Mouse (Mus musculus): ENCODE data around the gene Rdh16.
"Not testable (repeated sequence)": the region's sequence is repeated elsewhere in the genome, so short reads cannot be mapped to it uniquely, and the experiment has no call there.

The Rdh16 gene

DNA sequence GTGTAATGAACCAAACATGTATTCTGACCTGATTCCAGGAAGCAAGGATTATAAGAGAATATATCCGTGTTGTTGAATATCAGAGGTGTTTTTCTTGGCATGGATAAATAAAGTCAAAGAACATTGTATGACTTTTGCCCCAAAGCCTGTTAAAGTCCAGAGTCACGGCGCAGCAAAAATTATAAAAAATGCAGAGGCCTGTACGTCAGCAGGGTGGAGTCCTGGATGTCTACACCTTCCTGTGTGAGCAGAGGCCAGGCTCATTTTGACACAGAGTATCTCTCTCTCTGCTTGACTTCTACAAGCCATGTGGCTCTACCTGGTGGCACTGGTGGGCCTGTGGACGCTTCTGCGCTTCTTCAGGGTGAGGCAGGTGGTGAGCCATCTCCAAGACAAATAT lies at the start of gene Rdh16:
TSS of gene Rdh16 (plus strand) at position 262 of the 400 bp plus-strand sequence.
- DNase-seq (ENCODE audit: low spot score in 2 of 2) = no peak

DNA sequence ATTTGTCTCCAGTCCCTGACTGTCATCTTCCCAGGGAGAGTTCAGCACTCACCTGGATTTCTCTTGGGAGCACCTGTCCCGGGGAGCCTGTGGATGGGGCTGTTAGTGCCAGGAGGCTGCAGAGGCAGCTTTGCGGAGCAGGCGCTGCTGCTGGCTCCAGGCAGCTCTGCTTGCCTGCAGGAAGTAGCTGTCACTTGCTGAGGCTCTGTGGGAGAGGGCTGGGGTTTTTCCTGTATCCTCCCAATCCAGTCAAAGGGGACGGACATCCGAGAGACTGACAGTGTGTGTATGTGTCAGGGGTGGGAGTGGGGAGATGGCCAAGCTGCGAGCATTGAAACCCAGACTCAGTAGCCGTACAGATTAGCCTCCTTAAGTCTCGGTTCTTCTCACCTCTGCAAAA lies 49.4 kb upstream of the Rdh16 start, which contains the start of gene Gpr182:
TSS of gene Gpr182 (minus strand) at position 185 of the 400 bp plus-strand sequence.
- no peak for DNase-seq (ENCODE audit: low spot score in 2 of 2)

- DNase-seq (ENCODE audit: low spot score in 2 of 2) = no peak
Observed at GRCm38 (mm10) chr10:127754566-127755166, 46.3 kb upstream of the Rdh16 start.

DNA sequence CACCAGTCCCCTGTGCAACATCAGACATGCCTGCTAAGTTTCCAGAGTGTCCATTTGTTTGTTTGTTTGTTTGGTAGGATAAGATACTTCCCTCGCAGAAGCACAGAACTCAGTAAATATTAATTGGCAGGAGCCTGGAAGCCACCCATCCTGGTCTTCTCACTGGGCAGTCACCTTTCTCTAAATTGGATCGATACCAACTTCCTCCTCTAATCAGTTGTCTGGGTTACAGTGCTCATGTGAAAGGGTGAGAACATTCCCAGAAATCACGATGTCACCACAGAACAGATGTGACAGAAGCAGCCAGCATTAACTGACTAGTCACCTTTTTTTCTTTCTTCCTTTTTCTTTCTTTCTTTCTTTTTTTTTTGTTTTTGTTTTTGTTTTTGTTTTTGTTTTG lies 45.7 kb upstream of the Rdh16 start:
- DNase-seq (ENCODE audit: low spot score in 2 of 2) = no peak

DNA sequence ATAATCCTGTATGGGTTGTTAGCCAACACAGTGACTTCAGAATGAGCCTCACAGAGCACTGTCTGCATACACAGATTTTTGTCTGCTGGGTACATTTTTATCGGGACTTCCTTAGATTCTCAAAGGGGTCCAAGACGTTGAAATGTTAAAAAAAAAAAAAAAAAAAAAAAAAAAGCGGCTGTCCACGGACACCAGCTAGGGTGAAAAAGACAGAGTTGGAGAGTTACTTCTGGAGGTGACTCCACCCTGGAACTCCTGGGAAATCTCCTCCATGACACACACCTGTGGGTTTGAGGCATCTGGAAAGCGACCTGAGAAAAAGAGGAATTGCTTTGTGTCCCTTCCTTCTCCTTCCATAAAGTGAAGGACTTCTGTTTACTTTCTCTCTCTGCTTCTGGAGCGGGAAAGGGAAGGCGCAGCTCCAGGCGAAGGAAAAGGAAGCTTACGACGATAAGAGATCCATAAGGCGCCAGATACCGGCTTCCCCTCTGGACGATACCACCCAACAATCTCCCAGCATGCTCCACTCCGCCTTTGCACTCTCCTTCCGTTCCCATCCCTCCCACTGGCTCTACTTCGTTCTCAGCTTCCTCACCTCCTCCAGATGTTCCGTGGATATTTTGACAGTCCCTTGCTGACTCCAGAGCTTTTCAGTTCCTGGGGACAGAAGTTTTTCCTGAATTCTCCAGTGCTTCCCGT lies 45.0 kb upstream of the Rdh16 start:
- DNase-seq (ENCODE audit: low spot score in 2 of 2) = no peak

GRCm38 (mm10) chr10:127759181-127760110 lies 41.5 kb upstream of the Rdh16 start, which contains the start of the genes Rdh1 and Rdh16f1:
TSS of gene Rdh1 (plus strand) at chr10:127759721.
TSS of gene Rdh16f1 (plus strand) at chr10:127759787.
- DNase-seq (ENCODE audit: low spot score in 2 of 2) = no peak

DNA sequence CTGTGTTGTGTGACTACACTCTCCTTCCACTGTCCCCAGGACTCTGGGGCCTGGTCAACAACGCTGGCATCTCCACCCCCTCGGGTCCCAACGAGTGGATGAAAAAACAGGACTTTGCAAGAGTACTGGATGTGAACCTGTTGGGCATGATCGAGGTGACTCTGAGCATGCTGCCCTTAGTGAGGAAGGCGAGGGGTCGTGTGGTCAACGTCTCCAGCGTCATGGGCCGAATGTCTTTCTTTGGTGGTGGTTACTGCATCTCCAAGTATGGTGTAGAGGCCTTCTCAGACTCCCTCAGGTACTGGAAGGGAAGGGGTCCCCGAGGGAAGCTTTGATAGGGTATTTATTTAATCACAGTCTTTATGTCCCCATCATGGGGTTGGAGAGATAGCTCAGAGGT lies 38.0 kb upstream of the Rdh16 start:
- DNase-seq (ENCODE audit: low spot score in 2 of 2) = not testable (repeated sequence)

DNA sequence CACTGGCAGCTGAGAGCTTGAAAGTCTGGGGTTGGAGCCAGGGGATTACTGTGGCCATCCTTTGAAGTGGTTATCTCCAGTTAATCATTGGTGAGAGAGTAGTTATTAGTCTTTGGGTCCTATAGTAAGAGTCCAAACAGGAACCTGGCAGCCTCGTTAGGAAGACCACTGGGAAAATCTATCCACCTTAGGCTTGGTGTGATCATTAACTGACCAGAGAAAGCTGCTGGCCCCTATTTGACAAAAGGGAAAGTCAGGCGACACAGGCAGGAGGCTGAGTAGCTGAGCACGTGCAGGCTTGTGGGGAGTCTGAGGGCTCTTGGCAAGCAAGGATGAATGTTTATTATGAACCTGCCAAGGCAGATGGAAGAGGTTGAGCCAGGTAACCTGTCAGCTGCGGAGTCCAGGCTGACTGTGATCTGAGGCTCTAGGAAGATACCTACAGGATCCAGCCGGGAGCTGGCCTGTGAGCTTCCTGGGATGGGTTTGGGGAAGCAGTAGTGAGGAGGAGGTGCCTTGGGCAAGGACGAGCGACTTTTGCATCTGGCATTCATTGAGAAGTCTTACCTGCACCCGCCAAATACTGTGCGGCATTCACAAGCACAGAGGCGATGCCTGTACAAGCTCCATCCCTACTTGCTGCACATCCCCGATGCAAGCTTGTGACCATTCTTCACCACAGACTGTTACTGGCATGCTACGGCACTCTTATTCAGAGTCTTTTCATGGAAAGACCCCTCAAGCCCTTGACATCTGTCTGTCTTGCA lies 36.9 kb upstream of the Rdh16 start:
- DNase-seq (ENCODE audit: low spot score in 2 of 2) = no peak

- DNase-seq (ENCODE audit: low spot score in 2 of 2) = no peak
Observed at GRCm38 (mm10) chr10:127766564-127766963, 34.4 kb upstream of the Rdh16 start.

DNA sequence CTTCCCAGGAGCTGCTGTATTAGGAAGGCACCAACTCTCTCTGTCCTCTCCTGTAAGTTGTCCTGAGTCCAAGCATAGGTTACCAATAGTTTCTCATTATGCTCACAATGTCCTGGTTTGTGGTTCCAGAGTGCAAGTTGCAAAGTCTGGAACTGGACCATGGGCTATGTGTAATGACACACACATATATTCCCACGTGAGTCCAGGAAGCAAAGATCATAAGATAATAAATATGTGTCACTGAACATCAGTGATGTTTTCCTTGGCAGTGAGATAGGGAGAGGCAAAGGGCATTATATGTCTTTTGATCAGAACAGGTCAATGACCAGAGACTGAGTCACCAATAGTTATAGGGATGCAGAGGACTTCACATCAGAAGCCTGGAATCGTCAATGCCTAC lies 24.9 kb upstream of the Rdh16 start, which contains the start of gene Rdh9:
TSS of gene Rdh9 (plus strand) at position 376 of the 400 bp plus-strand sequence.
- no peak for DNase-seq (ENCODE audit: low spot score in 2 of 2)

DNA sequence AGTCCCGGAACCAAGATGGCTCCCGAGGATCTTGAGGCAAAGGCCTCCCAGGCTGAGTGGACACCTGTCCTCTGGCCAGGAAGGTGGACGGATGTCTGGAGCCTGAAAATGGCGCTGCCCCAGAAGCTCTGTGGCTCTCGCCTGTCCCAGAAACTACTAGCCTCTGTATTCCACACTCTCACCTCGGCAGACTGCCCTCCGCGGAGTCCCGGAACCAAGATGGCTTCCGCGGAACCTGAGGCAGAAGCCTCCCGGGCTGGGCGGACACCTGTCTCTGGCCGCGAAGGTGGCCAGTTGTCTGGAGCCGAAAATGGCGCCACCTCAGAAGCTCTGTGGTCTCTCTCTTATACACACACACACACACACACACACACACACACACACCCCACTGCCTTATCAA lies 18.6 kb upstream of the Rdh16 start:
- DNase-seq (ENCODE audit: low spot score in 2 of 2) = not testable (repeated sequence)

DNA sequence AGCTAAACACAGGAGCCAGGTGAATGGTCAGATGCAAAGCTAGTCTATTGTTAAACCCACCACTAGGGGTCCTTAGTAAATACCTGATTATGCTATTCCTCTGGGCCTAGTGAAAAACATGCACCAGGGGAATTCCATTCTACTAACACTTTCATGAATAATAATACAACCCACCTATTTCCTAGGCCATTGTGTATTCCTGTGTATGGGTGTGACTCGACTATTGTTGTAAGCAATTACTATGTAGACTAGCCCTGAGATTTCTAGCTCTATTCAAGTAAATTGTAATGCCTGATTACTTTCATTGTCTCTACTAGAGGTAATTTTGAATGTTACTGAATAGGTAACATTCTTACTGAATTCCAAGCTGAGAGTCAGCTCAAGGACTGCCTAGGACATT lies 15.5 kb upstream of the Rdh16 start:
- not testable (repeated sequence) for DNase-seq (ENCODE audit: low spot score in 2 of 2)

- DNase-seq (ENCODE audit: low spot score in 2 of 2) = no peak
Observed at GRCm38 (mm10) chr10:127799295-127799694, 1.7 kb upstream of the Rdh16 start.

DNA sequence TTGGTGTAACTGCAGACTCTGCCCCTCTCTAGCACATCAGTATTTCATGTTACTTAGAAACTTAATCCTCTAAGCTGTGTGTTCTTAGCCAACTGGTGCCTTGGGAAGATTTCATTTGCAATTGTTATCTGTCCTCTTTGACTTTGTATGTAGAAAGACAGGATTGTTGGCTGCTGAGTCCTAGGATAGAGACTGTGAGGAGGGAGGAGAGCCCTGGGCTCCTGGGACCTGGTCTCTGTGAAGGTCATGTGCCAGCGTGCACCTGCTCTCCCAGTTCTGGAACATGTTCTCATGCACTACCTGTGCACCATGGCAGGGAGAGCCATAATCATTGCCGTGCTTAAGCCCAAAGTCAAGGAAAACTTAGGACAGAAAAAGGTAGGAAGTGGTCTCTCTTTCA lies 660 bp downstream of the Rdh16 start:
- DNase-seq (ENCODE audit: low spot score in 2 of 2) = no peak

GRCm38 (mm10) chr10:127802236-127802635 lies 1.3 kb downstream of the Rdh16 start:
- DNase-seq (ENCODE audit: low spot score in 2 of 2) = no peak

DNA sequence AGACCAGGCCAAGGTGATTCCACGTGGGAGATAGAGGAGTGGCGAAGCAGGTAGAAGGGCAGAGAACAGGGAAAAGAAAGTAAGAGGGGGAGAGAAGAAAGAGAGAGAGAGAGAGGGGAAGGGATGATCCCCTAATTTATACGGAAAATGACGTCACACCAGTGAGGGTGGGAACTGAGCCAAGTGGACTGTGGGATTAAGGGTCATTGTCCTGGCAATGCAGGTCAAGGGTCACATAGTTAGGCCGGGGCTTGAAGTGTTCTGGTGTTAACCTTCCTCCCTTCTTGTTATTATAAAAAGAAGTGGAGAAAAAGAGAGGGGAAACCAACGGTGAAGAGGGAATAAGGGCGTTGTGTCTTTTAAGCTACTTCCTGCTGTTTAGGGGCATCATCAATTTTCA lies 3.5 kb downstream of the Rdh16 start:
- no peak for DNase-seq (ENCODE audit: low spot score in 2 of 2)

DNA sequence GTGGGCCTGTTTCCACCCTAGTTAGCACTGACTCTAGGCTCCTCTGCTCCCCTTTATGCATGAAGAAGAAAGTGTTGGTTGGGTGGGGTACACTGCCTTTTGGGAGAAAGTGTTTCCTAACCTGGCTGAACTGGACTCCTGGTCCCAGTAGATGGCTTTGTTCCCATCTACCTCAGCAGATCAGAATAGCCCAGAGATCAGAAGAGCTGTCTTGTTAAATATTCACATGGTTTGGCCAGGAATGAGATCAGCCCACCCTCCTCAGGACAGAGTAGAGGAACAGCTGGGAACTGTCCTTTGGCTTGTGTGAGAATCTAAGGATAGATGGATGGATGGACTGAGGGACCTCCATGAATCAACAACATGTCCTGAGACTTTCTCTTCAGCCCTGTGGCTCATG lies 14.9 kb downstream of the Rdh16 start:
- DNase-seq (ENCODE audit: low spot score in 2 of 2) = no peak

DNA sequence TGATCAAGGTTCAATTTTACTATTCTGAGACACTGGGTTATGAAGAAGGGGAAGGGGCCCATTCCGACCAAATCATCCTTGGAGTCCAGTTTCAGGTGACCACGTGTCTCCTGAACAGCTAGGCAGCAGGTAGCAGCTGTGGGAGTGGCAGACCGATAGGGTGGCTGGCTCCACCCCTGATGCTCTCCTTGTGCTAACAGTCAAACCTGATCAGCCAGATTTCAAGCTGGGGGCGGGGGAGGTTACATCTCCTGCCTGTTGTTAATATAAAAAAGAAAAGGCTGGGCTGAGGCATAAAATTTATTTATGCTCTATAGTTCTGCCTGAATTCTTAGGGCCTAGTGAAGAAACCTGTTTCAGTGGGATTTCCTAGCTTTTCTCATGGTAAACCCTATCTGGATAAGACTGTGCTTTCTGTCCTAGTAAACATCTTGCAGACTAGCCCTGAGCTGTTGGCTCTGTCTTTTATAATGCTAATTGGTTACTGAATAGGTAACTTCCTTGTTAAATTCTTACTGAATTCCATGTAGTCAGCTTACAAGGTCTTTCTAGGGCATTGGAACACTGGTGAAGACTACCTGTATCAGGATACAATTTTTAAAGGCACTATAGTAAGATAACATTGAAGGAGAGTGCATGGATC lies 16.4 kb downstream of the Rdh16 start:
- DNase-seq (ENCODE audit: low spot score in 2 of 2) = not testable (repeated sequence)

DNA sequence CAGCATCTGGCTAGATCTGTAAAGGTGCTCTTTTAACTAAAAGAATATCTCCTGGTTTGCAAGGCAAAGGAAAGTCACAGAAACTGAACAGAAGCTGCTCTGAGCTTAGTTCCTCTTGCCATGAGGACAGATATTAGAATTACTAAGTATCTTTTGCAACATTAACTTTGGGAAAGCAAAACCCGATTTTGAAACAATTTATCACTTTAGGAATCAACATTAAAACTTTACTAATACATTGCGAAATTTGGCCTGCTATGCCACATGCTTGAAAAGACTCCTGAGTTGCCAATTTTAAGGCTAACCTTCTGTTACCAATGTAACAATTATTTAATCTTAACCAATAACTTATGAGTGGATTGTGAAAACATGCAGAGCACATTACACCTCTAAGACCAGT lies 20.9 kb downstream of the Rdh16 start:
- DNase-seq (ENCODE audit: low spot score in 2 of 2) = not testable (repeated sequence)

DNA sequence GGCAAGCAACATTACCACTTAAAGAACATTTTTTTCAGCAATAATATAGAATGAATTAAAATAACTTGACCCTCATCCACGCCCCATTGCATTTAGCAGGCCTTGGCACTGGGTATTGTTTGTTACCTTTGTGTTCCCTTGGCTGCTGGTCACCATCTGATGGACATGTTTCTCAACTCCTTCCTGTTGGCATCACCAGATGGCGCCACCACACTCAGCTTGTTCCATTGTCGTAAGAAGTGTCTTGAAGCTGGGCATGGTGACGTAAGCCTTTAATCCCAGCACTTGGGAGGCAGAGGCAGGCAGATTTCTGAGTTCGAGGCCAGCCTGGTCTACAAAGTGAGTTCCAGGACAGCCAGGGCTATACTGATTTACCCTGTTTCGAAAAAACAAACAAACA lies 24.4 kb downstream of the Rdh16 start:
- peak; percentile 3 to 4 for DNase-seq (ENCODE audit: low spot score in 2 of 2)

DNA sequence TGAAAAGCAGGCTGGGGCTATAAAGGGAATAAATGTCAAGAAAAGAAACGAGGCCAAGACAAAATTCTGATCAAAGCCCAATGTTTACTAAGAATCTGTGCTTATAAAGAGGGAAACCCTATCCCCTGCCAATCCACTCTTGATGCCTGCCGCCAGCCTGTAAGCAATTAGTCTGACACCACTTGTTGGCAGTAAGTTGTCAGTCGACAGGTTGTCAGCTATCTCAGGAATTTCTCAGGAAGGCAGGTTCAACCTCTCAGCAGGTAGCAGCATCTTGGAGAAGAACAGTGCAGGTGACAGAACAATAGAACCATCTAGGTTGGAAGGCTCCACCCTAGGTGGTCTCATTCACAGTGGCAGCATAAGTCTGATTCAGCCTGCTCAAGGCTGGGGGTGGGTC lies 28.2 kb downstream of the Rdh16 start:
- no peak for DNase-seq (ENCODE audit: low spot score in 2 of 2)

All from right cerebral cortex, adult 2 months (tissue).